Mouse (Mus musculus): ENCODE results near the gene Slc15a5. TPM values are rescaled to one million over a fixed set of nuclear protein-coding genes. Genes with fewer than 3 reads are reported as not detected.

The Slc15a5 gene
- polyA plus RNA-seq, 1 experiment from 2014 or later = not detected

DNA sequence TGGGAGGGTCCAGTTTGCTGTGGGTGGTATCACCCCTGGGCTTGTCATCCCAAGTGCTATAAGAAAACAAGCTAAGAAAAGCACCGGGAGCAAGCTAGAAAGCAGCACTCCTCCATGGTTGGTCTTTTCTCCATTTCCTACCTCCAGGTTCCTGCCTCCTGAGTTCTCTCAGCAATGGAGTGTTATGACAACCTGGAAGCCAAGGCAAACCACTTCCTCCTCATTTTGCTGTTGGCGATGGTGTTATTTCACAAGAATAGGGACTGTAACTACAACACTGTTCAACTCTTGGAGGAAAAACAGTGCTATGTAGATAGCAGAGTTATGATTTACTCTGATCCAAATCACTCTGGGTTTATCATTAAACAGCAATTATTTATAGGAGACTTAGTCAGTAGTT lies 34.4 kb downstream of the Slc15a5 start:
- 94% methylated on average over 2 of the region's 2 CpGs for WGBS
- no peak overlapping the region for H3K27ac ChIP-seq

DNA sequence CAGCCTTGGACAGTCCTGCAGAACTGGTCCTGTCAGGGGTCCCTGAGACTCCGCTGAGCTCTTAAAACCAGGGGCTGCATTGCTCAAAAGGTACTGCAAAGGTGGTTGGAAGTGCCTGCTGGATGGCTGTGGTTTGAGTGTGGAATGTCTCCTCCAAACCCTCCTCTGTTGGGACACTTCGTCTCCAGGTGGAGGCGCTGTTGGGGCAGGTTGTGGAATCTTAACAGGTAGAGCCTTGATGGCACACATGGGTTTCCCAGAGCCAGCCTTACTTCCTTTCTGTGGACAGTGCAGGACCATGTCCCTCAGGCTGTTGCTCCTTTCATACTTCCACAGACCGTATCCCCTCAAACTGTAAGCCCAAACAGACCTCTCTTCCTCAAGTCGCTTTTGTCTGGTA lies 36.8 kb downstream of the Slc15a5 start:
- H3K4me3 ChIP-seq (replicated peaks) = no peak overlapping the region
- H3K36me3 ChIP-seq = no peaks in the 10 kb centered on the region
- no peak overlapping the region for H3K4me2 ChIP-seq (replicated peaks)
- H3K9me3 ChIP-seq = no peaks in the 10 kb centered on the region
- H3K27ac ChIP-seq = no peak overlapping the region
- no peaks in the 10 kb centered on the region for H3K27me3 ChIP-seq (replicated peaks)
- WGBS = 88% methylated on average over 5 of the region's 5 CpGs
- H3K9ac ChIP-seq = no peak overlapping the region
- H3K4me1 ChIP-seq (replicated peaks) = no peaks in the 10 kb centered on the region
- no peak for ATAC-seq

More for the DNA sequence above, 34.4 kb downstream of the Slc15a5 start:
- no peaks in the 10 kb centered on the region for H3K27me3 ChIP-seq (replicated peaks)
- no peak overlapping the region for H3K4me3 ChIP-seq (replicated peaks)
- no peaks in the 10 kb centered on the region for H3K9me3 ChIP-seq
- H3K9ac ChIP-seq = no peak overlapping the region
- no peaks in the 10 kb centered on the region for H3K4me1 ChIP-seq (replicated peaks)
- H3K4me2 ChIP-seq (replicated peaks) = no peak overlapping the region
- H3K36me3 ChIP-seq = no peaks in the 10 kb centered on the region
- no peak for ATAC-seq

DNA sequence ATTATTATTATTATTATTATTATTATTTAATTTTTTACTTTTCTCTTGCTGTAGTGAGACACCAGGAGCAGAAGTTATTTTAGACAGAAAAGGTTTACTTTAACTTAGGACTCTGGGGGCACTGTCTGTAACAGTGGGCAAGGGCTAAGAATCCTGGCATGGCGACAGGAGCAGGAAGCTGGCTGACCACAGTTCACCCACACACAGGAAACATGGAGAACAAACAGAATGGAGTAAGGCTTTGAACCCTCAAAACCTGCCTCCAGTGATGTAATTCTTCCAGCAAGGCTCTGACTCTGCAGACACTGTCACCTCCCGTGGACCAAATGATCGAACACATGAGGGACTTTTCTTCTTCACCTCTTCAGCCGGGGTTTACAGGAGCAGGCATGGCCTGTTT lies 37.9 kb downstream of the Slc15a5 start:
- no peak overlapping the region for H3K27ac ChIP-seq
- H3K9ac ChIP-seq = no peak overlapping the region
- H3K4me3 ChIP-seq (replicated peaks) = no peak overlapping the region
- no peaks in the 10 kb centered on the region for H3K9me3 ChIP-seq
- WGBS = 89% methylated on average over 4 of the region's 4 CpGs
- ATAC-seq = no peak
- no peaks in the 10 kb centered on the region for H3K36me3 ChIP-seq
- no peaks in the 10 kb centered on the region for H3K27me3 ChIP-seq (replicated peaks)
- H3K4me1 ChIP-seq (replicated peaks) = no peaks in the 10 kb centered on the region
- no peak overlapping the region for H3K4me2 ChIP-seq (replicated peaks)

DNA sequence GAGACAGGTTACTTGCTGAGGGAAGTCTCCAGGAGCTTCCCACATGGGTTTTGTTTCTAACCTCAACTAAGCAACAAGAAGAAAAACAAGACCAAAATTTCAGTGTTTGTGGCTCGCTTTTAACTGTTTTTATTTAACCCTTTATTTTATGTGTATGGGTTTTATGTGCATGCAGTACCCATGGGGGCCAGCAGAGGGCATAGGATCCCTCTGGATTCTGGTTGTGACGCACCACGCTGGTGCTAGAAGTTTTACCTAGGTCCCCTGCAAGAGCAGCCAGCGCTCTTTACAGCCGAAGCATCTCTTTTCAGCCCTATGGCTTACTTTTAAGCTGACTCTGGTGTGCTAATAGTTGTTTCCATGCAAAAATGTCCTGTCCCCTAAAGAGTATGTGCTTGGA lies 42.1 kb downstream of the Slc15a5 start:
- Histone ChIP-seq H3K4me2 (replicated peaks) (no peak overlapping the region), H3K4me1 (replicated peaks) (no peaks in the 10 kb centered on the region), H3K36me3 (no peaks in the 10 kb centered on the region), H3K27ac (no peak overlapping the region), H3K27me3 (replicated peaks) (no peaks in the 10 kb centered on the region), H3K9me3 (no peaks in the 10 kb centered on the region), H3K9ac (no peak overlapping the region), H3K4me3 (replicated peaks) (no peak overlapping the region)
- WGBS = 91% methylated on average over 5 of the region's 5 CpGs
- ATAC-seq = no peak

DNA sequence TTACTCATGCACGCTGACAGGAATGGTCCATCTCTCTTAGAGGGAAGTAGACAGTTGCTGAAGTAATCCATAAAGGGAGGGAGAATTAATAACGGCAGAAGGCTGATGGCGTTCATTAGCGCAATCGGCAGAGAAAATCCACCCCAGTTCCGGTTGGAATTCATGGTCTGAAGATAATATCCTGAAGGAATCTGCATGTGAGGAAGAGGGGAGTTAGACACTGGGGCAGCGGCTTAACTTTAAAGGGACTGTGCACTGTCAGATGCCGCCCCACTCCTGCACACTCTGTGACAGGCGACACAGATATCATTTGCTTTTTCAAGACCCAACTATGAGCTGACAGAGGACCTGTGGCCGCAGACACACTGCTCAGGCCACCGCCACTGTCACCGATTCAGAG lies 42.8 kb downstream of the Slc15a5 start:
- no peak overlapping the region for H3K4me3 ChIP-seq (replicated peaks)
- no peak overlapping the region for H3K27ac ChIP-seq
- H3K4me2 ChIP-seq (replicated peaks) = no peak overlapping the region
- H3K27me3 ChIP-seq (replicated peaks) = no peaks in the 10 kb centered on the region
- no peaks in the 10 kb centered on the region for H3K9me3 ChIP-seq
- WGBS = 90% methylated on average over 12 of the region's 12 CpGs
- H3K36me3 ChIP-seq = no peaks in the 10 kb centered on the region
- ATAC-seq = no peak
- H3K9ac ChIP-seq = no peak overlapping the region
- H3K4me1 ChIP-seq (replicated peaks) = no peaks in the 10 kb centered on the region

DNA sequence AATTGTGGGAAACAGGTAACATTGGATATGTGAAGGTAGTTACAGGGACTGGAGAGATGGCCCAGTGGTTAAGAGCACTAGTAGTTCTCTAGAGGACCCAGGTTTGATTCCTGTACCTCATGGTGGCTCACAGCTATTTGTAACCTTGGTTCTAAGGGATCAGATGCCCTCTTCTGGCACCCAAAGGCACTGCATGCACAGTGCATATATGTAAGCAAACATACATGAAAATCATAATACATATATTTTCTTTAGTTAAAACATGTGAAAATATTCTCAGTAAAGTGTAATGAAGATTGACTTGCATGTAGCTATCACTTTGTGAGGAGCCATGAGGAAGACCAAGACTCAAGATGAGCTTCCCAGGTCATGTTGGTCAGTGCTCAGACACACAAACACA lies 62.8 kb downstream of the Slc15a5 start:
- Histone ChIP-seq H3K4me2 (replicated peaks) (no peak overlapping the region), H3K4me3 (replicated peaks) (no peak overlapping the region), H3K27me3 (replicated peaks) (no peaks in the 10 kb centered on the region), H3K9me3 (no peaks in the 10 kb centered on the region), H3K4me1 (replicated peaks) (no peaks in the 10 kb centered on the region), H3K9ac (no peak overlapping the region), H3K27ac (no peak overlapping the region), H3K36me3 (no peaks in the 10 kb centered on the region)
- no peak for ATAC-seq

DNA sequence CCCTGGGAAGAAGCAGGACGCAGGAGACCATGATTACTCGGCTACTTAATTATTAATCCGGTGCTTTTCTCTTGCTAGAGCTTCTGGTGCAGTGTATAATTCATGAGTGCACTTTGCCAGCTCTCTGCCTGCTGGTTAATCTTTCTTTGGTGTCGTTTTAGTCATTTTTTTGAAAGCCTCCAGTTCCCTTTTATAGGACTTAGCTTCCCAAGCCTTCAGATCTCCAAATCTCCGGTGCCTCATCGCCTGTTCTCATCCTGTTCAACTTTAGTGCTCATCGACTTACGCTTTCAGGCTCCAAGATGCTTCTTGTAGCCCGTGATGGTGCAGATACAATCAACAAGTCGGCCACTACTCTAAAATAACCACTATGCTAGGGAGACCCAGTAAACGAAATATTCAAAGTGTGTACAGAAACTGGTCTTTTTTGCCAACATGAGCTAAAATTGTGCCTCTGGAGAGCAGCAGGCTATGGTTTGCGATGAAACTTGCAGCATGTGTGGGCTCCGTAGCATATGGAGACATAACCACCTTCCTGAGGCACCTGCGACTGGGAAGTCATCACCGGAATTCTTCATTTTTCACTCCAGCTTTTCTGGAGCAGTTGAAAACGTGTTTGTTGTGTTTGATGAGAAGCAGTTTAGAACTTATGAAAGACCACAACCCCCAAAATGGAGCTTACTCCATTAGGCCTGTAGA lies 64.6 kb downstream of the Slc15a5 start:
- WGBS = 79% methylated on average over 16 of the region's 16 CpGs
- H3K9me3 ChIP-seq = no peaks in the 10 kb centered on the region
- no peak overlapping the region for H3K4me2 ChIP-seq (replicated peaks)
- H3K27ac ChIP-seq = no peak overlapping the region
- ATAC-seq = no peak
- H3K4me3 ChIP-seq (replicated peaks) = no peak overlapping the region
- no peaks in the 10 kb centered on the region for H3K4me1 ChIP-seq (replicated peaks)
- no peak overlapping the region for H3K9ac ChIP-seq
- no peaks in the 10 kb centered on the region for H3K27me3 ChIP-seq (replicated peaks)
- no peaks in the 10 kb centered on the region for H3K36me3 ChIP-seq

DNA sequence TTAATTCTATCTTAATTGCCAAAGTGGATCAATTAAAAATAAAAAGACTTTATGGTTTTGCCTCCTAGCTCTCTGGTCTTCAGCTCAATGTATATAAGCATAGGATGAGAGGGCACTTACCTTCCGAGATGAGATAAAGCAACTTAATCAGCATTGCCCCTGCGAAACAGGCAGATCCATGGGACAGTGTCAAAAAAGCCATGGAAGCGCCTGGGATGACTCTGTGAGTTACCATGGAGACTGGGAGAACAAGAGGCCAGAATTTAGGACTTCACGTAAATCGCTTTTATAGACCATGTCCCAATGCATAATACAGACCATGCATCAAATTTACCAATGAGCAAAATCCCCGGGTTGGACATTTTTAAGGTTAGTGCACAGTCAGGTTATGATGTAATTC lies 67.8 kb downstream of the Slc15a5 start:
- Histone ChIP-seq H3K4me1 (replicated peaks) (no peaks in the 10 kb centered on the region), H3K4me3 (replicated peaks) (no peak overlapping the region), H3K9me3 (no peaks in the 10 kb centered on the region), H3K27me3 (replicated peaks) (no peaks in the 10 kb centered on the region), H3K27ac (no peak overlapping the region), H3K36me3 (no peaks in the 10 kb centered on the region), H3K4me2 (replicated peaks) (no peak overlapping the region), H3K9ac (no peak overlapping the region)
- no peak for ATAC-seq
- WGBS = 87% methylated on average over 6 of the region's 6 CpGs

DNA sequence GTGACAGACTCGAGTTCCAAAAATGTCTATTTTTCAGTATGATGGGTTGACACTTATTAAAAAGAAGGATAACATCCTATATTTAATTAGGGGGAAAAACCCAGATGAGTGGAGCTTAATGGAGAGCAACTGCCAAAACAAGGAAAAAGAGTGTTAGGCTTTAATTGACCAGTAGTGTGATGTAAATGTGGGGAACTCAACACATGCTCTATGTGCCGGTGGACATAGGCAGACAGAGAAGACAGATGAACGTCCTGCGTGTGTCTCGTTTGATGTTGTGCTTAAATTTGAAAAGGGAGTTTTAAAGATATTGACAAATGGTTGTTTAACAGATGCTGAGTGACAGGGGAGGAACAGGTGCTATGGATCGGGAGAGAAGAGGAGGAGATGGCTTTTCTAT lies 72.0 kb downstream of the Slc15a5 start:
- 86% methylated on average over 6 of the region's 6 CpGs for WGBS
- H3K27ac ChIP-seq = no peak overlapping the region
- H3K4me1 ChIP-seq (replicated peaks) = no peaks in the 10 kb centered on the region
- H3K27me3 ChIP-seq (replicated peaks) = no peaks in the 10 kb centered on the region
- no peaks in the 10 kb centered on the region for H3K9me3 ChIP-seq
- no peaks in the 10 kb centered on the region for H3K36me3 ChIP-seq
- H3K4me3 ChIP-seq (replicated peaks) = no peak overlapping the region
- no peak for ATAC-seq
- no peak overlapping the region for H3K9ac ChIP-seq
- no peak overlapping the region for H3K4me2 ChIP-seq (replicated peaks)

DNA sequence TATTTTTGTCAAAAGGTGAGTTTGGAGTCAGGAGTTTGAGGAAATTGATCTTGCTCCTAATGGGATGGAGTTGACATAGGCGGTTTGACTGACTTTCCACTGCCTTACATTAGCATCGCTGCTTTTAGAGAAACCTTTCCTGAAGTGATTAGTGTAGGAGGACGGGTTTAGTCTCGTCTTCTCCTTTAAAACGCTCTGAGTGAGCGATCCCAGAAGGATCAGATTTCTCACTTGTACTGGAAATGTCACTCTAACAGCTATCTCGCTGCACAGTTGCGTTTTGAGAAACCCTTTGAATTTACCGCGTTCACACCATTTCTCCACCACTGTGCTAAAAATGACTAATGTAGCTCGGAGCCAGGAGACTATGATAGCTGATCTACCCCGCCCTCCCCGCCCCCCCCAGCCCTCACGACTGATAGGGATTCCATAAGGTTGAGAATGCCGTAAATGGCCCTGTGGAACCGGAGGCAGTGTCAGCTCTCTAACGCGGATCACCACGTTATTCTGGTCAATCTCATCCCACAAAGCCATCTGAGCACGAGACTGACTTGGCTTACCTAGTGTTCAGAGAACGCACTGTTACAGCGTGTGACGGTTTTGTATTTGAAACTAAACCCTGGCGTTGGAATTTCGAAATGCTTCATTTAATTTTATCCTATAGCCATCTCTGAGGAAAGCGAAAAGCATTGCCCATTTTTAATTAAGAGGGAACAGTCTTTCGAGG lies 73.0 kb downstream of the Slc15a5 start:
- H3K27me3 ChIP-seq (replicated peaks) = no peaks in the 10 kb centered on the region
- no peak for ATAC-seq
- H3K4me1 ChIP-seq (replicated peaks) = no peaks in the 10 kb centered on the region
- H3K4me2 ChIP-seq (replicated peaks) = no peak overlapping the region
- H3K9ac ChIP-seq = no peak overlapping the region
- no peaks in the 10 kb centered on the region for H3K9me3 ChIP-seq
- 83% methylated on average over 27 of the region's 27 CpGs for WGBS
- no peaks in the 10 kb centered on the region for H3K36me3 ChIP-seq
- no peak overlapping the region for H3K27ac ChIP-seq
- no peak overlapping the region for H3K4me3 ChIP-seq (replicated peaks)

DNA sequence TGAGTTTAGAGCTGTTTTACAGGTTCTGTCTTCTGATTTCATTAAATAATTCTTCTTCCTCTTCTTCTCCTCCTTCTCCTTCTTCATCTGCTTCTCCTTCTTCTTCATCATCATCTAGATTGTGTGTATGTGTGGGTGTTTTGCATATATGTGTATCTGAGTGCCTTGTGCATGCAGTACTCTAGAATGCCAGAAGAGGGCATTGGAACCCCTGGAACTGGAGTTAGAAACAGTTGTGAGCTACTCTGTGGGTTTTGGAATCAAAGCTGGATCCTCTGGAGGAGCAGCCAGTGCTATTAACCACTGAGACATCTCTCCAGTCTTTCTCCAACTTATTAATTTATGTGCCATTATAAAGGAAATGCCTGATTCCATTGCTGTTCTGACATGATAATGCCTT lies 89.9 kb downstream of the Slc15a5 start:
- Histone ChIP-seq H3K27ac (no peak overlapping the region), H3K4me3 (replicated peaks) (no peak overlapping the region), H3K4me2 (replicated peaks) (no peak overlapping the region), H3K36me3 (no peaks in the 10 kb centered on the region), H3K4me1 (replicated peaks) (no peaks in the 10 kb centered on the region), H3K9me3 (no peaks in the 10 kb centered on the region), H3K27me3 (replicated peaks) (no peaks in the 10 kb centered on the region), H3K9ac (no peak overlapping the region)
- ATAC-seq = no peak

DNA sequence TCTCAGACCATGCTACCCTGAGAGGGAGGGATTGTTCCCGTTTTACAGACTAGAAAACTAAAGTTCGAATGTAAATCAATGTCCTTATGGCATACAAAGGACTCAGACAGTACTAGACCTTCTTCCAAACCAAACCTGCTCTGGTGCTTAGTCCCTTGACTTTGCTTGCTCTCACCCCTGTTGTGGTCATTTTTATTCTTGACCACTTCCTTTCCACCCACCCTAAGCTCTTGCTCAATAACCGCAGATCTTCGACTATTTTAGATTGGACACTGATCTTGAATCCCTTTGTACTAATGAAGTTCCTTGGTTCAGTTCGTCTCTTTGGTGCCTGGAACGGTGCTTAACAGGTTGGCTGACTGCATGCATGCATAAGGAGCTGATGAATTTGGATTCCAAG lies 94.5 kb downstream of the Slc15a5 start:
- Histone ChIP-seq H3K9ac (no peak overlapping the region), H3K27ac (no peak overlapping the region), H3K36me3 (no peaks in the 10 kb centered on the region), H3K4me2 (replicated peaks) (no peak overlapping the region), H3K4me3 (replicated peaks) (no peak overlapping the region), H3K4me1 (replicated peaks) (no peaks in the 10 kb centered on the region), H3K9me3 (no peaks in the 10 kb centered on the region), H3K27me3 (replicated peaks) (no peaks in the 10 kb centered on the region)
- WGBS = 88% methylated on average over 6 of the region's 6 CpGs
- ATAC-seq = no peak

DNA sequence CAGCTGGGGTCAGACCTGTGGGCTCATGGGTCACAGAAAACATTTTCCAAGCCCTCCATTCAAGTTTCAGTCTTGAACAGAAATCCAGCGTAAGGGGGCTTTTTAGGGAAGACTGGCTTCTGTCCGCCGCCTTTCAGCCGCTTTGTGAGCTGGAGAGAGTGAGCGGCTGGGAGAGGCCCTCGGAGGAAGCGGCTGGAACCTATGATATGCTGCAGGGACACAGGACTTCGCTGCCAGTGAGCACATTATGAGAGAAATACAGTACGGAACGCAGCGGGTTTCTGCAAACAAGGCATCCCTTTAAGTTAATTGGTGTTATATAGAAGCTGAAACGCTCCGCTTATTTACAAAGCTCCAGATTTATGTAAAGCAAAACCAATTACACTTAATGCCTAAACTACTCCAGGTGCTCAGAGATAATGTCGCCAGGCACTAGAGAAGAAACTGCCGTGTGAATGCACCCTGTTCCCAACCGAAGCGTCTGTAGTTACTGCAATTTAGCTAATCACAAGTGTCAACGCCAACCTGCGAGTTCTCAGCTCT lies 97.5 kb downstream of the Slc15a5 start:
- Histone ChIP-seq H3K9ac (no peak overlapping the region), H3K4me2 (replicated peaks) (no peak overlapping the region), H3K4me1 (replicated peaks) (no peaks in the 10 kb centered on the region), H3K4me3 (replicated peaks) (no peak overlapping the region), H3K36me3 (no peaks in the 10 kb centered on the region), H3K27me3 (replicated peaks) (no peaks in the 10 kb centered on the region), H3K27ac (no peak overlapping the region), H3K9me3 (no peaks in the 10 kb centered on the region)
- no peak for ATAC-seq
- 49% methylated on average over 19 of the region's 19 CpGs for WGBS
